Mouse (Mus musculus) mouse trophoblast stem cell (cell line): ENCODE data around the gene Fabp6.

ENCODE experiments used
- in situ Hi-C, 2 experiments: fragments of 300-500 bp; cut with MseI, MboI; formaldehyde crosslinking; loops; 2 replicates in 1 of 2; 3 replicates in 1 of 2; pipeline ENCODE4 v1.15.1; 2025

The Fabp6 gene

GRCm38 (mm10) chr11:43589530-43590072 lies 11.7 kb downstream of the Fabp6 start:
- in situ Hi-C loops, result loop anchor here (10.0 kb wide), 1 partner anchor 95 kb away; no protein-coding TSS in a partner anchor

GRCm38 (mm10) chr11:43586324-43587090 lies 14.8 kb downstream of the Fabp6 start, which contains the start of gene 4933415A04Rik:
TSS of gene 4933415A04Rik (plus strand) at chr11:43587040.
- in situ Hi-C loops, result loop anchor here (10.0 kb wide), 1 partner anchor 92 kb away; no protein-coding TSS in a partner anchor

GRCm38 (mm10) chr11:43585211-43586005 lies 15.9 kb downstream of the Fabp6 start:
- in situ Hi-C loops, result loop anchor here (10.0 kb wide), 1 partner anchor 91 kb away; no protein-coding TSS in a partner anchor

- in situ Hi-C loops, result no loop called here
These were observed 23.4 kb downstream of the Fabp6 start for GRCm38 (mm10) chr11:43577713-43578478.

DNA sequence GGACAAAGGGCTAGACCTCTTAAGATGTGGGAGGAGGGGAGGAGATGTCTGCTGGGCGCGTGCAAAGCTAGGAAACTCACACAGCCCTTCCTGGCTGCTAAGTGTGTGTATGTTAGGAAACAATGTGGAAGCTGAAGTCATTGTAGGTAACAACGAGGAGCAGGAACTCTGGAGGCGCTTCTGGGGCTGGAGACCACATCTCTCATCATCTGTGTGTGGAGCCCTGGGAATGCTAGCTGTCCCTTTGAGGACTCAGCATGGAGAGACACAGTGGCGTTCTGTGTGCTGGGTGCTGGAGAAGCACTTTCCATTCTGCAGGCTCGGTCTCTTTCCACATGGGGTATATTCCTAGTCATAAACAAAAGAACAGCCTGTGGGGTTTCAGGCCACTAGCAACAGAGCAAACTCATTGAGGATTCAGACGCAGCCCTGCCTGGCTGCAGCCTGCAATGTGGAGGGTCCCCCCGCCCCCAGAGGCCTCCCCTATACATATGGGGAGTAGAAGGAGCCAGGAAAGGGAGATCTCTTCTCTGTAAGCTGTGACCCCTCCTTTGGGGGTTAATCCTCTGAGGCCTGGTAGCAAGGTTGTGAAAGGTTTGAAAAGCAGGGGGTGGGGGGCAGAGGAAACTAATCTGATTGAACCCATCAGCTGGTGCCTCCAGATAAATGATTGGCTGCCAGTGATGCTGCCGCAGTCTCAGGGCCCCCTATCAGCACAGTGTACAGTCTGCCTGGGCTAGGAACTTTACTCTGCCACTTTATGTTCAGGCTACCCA lies 25.8 kb downstream of the Fabp6 start:
- in situ Hi-C loops, result no loop called here

GRCm38 (mm10) chr11:43575061-43575375 lies 26.3 kb downstream of the Fabp6 start:
- in situ Hi-C loops, result no loop called here

- in situ Hi-C loops, result no loop called here
These were observed 31.7 kb downstream of the Fabp6 start for GRCm38 (mm10) chr11:43569595-43569994.

GRCm38 (mm10) chr11:43569188-43569587 lies 32.2 kb downstream of the Fabp6 start:
- in situ Hi-C loops, result no loop called here

DNA sequence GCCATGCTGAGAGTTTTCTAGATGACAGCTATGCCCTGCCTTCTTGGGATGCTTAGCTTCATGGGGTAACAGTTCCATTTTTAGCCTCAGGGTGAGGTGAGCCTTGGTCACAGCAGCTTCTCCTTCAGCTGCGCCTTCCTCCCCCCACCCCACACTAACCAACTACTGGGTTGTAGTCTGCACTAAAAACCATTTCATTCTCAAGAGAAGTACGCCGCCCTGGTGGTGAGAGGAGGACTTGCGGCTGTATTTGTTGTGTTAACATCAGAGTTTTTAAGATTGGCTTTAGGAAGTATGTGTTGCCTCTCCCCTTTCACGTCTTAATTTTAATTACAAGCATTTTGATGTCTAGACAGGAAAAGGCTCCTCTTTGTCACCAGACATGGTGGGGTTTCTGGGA lies 33.1 kb downstream of the Fabp6 start:
- in situ Hi-C loops, result no loop called here

- in situ Hi-C loops, result no loop called here
These were observed 34.6 kb downstream of the Fabp6 start for GRCm38 (mm10) chr11:43566696-43567095.

DNA sequence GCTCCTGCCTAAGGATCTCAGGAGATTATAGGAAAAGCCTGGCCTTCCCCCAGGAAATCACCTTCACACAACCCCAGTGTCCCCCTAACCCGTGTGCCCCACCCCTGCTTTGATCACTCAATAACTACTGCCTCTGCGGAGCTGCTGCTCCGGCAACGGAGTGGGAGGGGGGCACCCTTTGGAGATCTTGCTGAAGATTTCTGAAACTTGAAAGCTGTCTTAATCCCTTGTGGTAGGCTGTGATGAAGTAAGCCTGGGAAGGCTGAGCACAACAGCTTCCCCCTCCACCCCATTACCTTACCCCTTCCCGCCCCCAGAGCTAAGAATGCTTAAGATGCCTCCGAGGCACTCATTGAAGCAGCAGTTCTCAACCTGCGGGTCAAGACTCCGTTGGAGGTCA lies 35.5 kb downstream of the Fabp6 start:
- in situ Hi-C loops, result no loop called here

DNA sequence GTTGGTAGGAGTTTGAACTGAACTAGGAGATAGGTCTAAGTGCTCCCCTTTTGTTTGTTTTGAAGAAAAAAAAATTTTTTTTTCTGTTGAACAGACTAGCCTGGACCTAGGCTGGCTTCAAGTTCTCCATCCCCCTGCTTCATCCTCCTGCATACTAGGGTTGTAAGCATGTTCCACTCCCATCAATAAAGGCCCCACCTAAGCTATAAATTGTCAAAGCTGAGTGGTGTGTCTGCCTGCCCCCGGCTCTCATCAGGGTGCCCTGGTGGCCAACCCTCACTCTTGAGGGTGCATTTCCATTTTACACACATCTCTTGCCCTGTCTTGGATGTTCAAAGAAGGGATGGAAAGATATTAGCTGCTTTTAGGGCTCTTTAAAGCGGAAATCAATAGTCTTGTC lies 35.9 kb downstream of the Fabp6 start:
- in situ Hi-C loops, result no loop called here

GRCm38 (mm10) chr11:43563654-43564244 lies 37.6 kb downstream of the Fabp6 start:
- in situ Hi-C loops, result no loop called here

DNA sequence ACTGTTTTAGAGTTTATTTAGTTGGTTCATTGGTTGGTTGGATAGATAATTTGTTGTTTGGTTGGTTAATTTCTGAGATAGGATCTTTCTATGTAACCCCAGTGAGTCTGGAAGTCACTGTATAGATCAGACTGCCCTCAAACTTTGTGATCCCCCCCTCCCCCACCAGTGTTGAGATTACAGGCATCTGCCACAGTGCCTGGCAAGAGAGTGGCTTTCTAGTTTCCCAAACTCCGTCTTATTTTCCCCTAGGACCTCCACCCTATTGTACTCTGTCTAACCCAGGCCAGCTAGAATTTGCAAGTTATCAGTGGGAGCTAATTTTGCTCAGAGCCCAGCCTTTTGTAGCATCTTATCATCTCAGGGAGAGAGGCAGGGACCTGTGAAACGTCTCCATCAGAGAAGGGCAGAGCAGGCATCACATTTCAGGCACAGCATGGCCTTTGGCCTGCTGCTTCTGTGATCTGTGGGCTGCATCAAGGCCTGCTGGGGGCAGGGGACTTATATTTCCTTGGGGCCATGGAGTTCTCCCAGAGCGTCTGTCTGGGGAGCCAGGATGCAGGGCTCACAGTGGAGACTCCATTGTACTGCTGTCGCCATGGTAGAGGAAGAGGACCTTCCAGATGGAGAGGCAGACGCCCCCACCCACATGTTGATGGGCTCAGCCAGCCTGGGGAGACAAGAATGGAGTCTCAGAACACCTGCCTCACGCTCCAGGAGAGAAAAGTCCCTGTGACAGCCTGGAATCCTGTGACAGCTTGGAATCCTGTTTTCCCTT lies 41.6 kb downstream of the Fabp6 start:
- in situ Hi-C loops, result no loop called here

DNA sequence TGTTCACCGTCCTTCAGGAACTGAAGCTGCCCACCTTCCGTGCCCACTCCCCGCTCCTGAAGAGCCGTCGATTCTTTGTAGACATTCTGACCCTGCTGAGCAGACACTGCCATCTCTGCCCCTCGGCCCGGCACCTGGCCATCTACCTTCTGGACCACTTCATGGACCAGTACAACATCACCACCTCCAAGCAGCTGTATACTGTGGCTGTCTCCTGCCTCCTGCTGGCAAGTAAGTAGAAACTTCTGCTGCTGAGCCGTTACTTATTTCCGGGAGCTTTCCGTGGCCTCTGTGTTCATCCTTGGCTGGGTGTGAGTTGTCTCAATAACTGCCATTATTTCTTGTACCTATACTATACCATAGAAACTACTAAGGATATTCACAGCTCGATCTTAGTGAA lies 44.8 kb downstream of the Fabp6 start:
- in situ Hi-C loops, result no loop called here

- in situ Hi-C loops, result no loop called here
These were observed 48.7 kb downstream of the Fabp6 start for GRCm38 (mm10) chr11:43552675-43553074.

DNA sequence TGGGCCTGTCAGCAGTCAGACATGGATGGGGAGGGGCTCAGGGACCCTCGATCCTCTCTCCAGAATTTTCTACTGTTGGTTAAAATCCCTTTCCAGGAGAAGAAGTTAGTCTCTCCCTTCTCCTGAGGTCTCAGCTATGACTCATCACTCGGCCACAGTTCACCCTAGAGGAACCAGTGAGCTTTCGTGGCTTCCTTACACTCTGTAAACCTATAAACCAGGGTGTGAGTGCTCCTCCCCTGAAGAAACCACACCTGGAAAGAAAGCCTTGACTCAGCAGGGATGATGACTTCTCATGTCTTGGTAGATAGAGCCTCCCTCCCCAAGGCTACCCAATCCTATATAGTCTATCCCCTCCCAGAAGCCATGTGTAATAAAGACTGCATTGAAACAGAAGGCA lies 49.6 kb downstream of the Fabp6 start:
- in situ Hi-C loops, result no loop called here

- in situ Hi-C loops, result no loop called here
These were observed 51.6 kb downstream of the Fabp6 start for GRCm38 (mm10) chr11:43549701-43550100.

GRCm38 (mm10) chr11:43548657-43549435 lies 52.5 kb downstream of the Fabp6 start:
- in situ Hi-C loops, result no loop called here
